Mouse (Mus musculus) myocyte (in vitro differentiated cells): ENCODE data around the gene Itga6.

Source experiments
- MYOG ChIP-seq, 3 experiments: IDR thresholded peaks; one replicate each; pipeline ENCODE4 v1.6.1; 2011; ENCODE audit warnings: control low read depth in 2 of 3, low read depth in 2 of 3, mild to moderate bottlenecking in 2 of 3; ENCODE audit not compliant: insufficient read length in 2 of 3, control insufficient read depth in 1 of 3, insufficient read depth in 1 of 3
- POLR2A ChIP-seq: IDR thresholded peaks from one replicate; pipeline ENCODE4 v1.6.1; 2011; ENCODE audit warnings: low read depth, mild to moderate bottlenecking, control low read depth, moderate library complexity; ENCODE audit not compliant: insufficient read length
- TCF3 ChIP-seq: IDR thresholded peaks from one replicate; pipeline ENCODE4 v1.6.1; 2011; ENCODE audit warnings: low read depth, control low read depth; ENCODE audit not compliant: insufficient read length
- USF1 ChIP-seq: IDR thresholded peaks from one replicate; pipeline ENCODE4 v1.6.1; 2011; ENCODE audit warnings: low read depth, mild to moderate bottlenecking, control low read depth, moderate library complexity

GRCm38 (mm10) chr2:71723623-71724022, 21.8 kb upstream of the Itga6 start:
- TF ChIP-seq POLR2A (no peak), MYOG (IDR thresholded peaks at IDR 0.05; ENCODE audit: control insufficient read depth in 1 of 3, insufficient read depth in 1 of 3, insufficient read length in 2 of 3, low read depth in 2 of 3) (no peak), USF1 (no peak), TCF3 (no peak)
